Mouse (Mus musculus): ENCODE measurements around the gene Fcrla. TPM values are rescaled to one million over a fixed set of nuclear protein-coding genes. Genes with fewer than 3 reads are reported as not detected.
"Not testable (repeated sequence)": the region's sequence is repeated elsewhere in the genome, so short reads cannot be mapped to it uniquely, and the experiment has no call there.

Fcrla gene
- polyA plus RNA-seq (2014; fragmentation: Nextera tagmentation; extraction: Ambion mirVana): 0.15 TPM in 2 replicates

GRCm38 (mm10) chr1:170927378-170927777 is at the start of gene Fcrla:
Gene Fcrla (minus strand): TSS chr1:170927583.
- no peak within 1 kb of the TSS for H3K4me2 ChIP-seq (ENCODE audit: low read length)
- no peak within 1 kb of the TSS for H3K27ac ChIP-seq (replicated peaks in 1 of 2; ENCODE audit: control insufficient read depth in 1 of 2, insufficient read depth in 1 of 2, low read depth in 2 of 2, low read length in 2 of 2)
- H3K9me3 ChIP-seq (ENCODE audit: control insufficient read depth, low read length): no peaks in the 10 kb centered on the region
- H3K9ac ChIP-seq (ENCODE audit: low read length): no peak within 1 kb of the TSS
- H3K27me3 ChIP-seq (ENCODE audit: control insufficient read depth, insufficient read depth, low read length): no peaks in the 10 kb centered on the region
- H3K4me1 ChIP-seq (ENCODE audit: control insufficient read depth in 2 of 2, insufficient read depth in 2 of 2, low read length in 2 of 2): no peaks in the 10 kb centered on the region
- 77% methylated on average over 3 of the region's 3 CpGs for WGBS
- H3K36me3 ChIP-seq (ENCODE audit: control insufficient read depth, insufficient read depth, low read length): no peaks in the 10 kb centered on the region
- no peak for ATAC-seq (ENCODE audit: insufficient number of reproducible peaks, insufficient read depth, low FRiP score, low read depth)
- H3K4me3 ChIP-seq (ENCODE audit: control insufficient read depth in 1 of 2, insufficient read depth in 1 of 2, low read depth in 1 of 2, low read length in 2 of 2): no peak within 1 kb of the TSS

- Histone ChIP-seq H3K27ac (replicated peaks in 1 of 2; ENCODE audit: control insufficient read depth in 1 of 2, insufficient read depth in 1 of 2, low read depth in 2 of 2, low read length in 2 of 2) (no peak within 1 kb of the TSS), H3K9ac (ENCODE audit: low read length) (no peak within 1 kb of the TSS), H3K27me3 (ENCODE audit: control insufficient read depth, insufficient read depth, low read length) (no peaks in the 10 kb centered on the region), H3K9me3 (ENCODE audit: control insufficient read depth, low read length) (no peaks in the 10 kb centered on the region), H3K36me3 (ENCODE audit: control insufficient read depth, insufficient read depth, low read length) (no peaks in the 10 kb centered on the region), H3K4me1 (ENCODE audit: control insufficient read depth in 2 of 2, insufficient read depth in 2 of 2, low read length in 2 of 2) (no peaks in the 10 kb centered on the region), H3K4me3 (ENCODE audit: control insufficient read depth in 1 of 2, insufficient read depth in 1 of 2, low read depth in 1 of 2, low read length in 2 of 2) (no peak within 1 kb of the TSS), H3K4me2 (ENCODE audit: low read length) (no peak within 1 kb of the TSS)
- WGBS: 81% methylated on average over 5 of the region's 5 CpGs
- no peak for ATAC-seq (ENCODE audit: insufficient number of reproducible peaks, insufficient read depth, low FRiP score, low read depth)
Measured at GRCm38 (mm10) chr1:170976447-170976846, 49.1 kb upstream of the Fcrla start, which contains the start of gene Fcgr2b. Gene Fcgr2b (minus strand): TSS chr1:170976547.

- Histone ChIP-seq H3K27me3 (ENCODE audit: control insufficient read depth, insufficient read depth, low read length) (no peaks in the 10 kb centered on the region), H3K4me2 (ENCODE audit: low read length) (no peak overlapping the region), H3K9ac (ENCODE audit: low read length) (no peak overlapping the region), H3K4me3 (ENCODE audit: control insufficient read depth in 1 of 2, insufficient read depth in 1 of 2, low read depth in 1 of 2, low read length in 2 of 2) (no peak overlapping the region), H3K4me1 (ENCODE audit: control insufficient read depth in 2 of 2, insufficient read depth in 2 of 2, low read length in 2 of 2) (no peaks in the 10 kb centered on the region), H3K27ac (replicated peaks in 1 of 2; ENCODE audit: control insufficient read depth in 1 of 2, insufficient read depth in 1 of 2, low read depth in 2 of 2, low read length in 2 of 2) (no peak overlapping the region), H3K9me3 (ENCODE audit: control insufficient read depth, low read length) (no peaks in the 10 kb centered on the region), H3K36me3 (ENCODE audit: control insufficient read depth, insufficient read depth, low read length) (no peaks in the 10 kb centered on the region)
- ATAC-seq (ENCODE audit: insufficient number of reproducible peaks, insufficient read depth, low FRiP score, low read depth): no peak
- WGBS: 62% methylated on average over 7 of the region's 7 CpGs
Measured at GRCm38 (mm10) chr1:170975751-170976161, 48.4 kb upstream of the Fcrla start.

GRCm38 (mm10) chr1:170975350-170975749 is 48.0 kb upstream of the Fcrla start:
- H3K27ac ChIP-seq (replicated peaks in 1 of 2; ENCODE audit: control insufficient read depth in 1 of 2, insufficient read depth in 1 of 2, low read depth in 2 of 2, low read length in 2 of 2); H3K9me3 ChIP-seq (ENCODE audit: control insufficient read depth, low read length); H3K27me3 ChIP-seq (ENCODE audit: control insufficient read depth, insufficient read depth, low read length); H3K9ac ChIP-seq (ENCODE audit: low read length); ATAC-seq (ENCODE audit: insufficient number of reproducible peaks, insufficient read depth, low FRiP score, low read depth); H3K36me3 ChIP-seq (ENCODE audit: control insufficient read depth, insufficient read depth, low read length); H3K4me2 ChIP-seq (ENCODE audit: low read length); H3K4me3 ChIP-seq (ENCODE audit: control insufficient read depth in 1 of 2, insufficient read depth in 1 of 2, low read depth in 1 of 2, low read length in 2 of 2); H3K4me1 ChIP-seq (ENCODE audit: control insufficient read depth in 2 of 2, insufficient read depth in 2 of 2, low read length in 2 of 2): not testable (repeated sequence)
- WGBS: 63% methylated on average over 2 of the region's 2 CpGs

- Histone ChIP-seq H3K9me3 (ENCODE audit: control insufficient read depth, low read length) (no peaks in the 10 kb centered on the region), H3K36me3 (ENCODE audit: control insufficient read depth, insufficient read depth, low read length) (no peaks in the 10 kb centered on the region), H3K27ac (replicated peaks in 1 of 2; ENCODE audit: control insufficient read depth in 1 of 2, insufficient read depth in 1 of 2, low read depth in 2 of 2, low read length in 2 of 2) (no peak overlapping the region), H3K4me3 (ENCODE audit: control insufficient read depth in 1 of 2, insufficient read depth in 1 of 2, low read depth in 1 of 2, low read length in 2 of 2) (no peak overlapping the region), H3K4me2 (ENCODE audit: low read length) (no peak overlapping the region), H3K9ac (ENCODE audit: low read length) (no peak overlapping the region), H3K4me1 (ENCODE audit: control insufficient read depth in 2 of 2, insufficient read depth in 2 of 2, low read length in 2 of 2) (no peaks in the 10 kb centered on the region), H3K27me3 (ENCODE audit: control insufficient read depth, insufficient read depth, low read length) (no peaks in the 10 kb centered on the region)
- no peak for ATAC-seq (ENCODE audit: insufficient number of reproducible peaks, insufficient read depth, low FRiP score, low read depth)
- WGBS: 95% methylated on average over 2 of the region's 2 CpGs
Measured at GRCm38 (mm10) chr1:170974736-170975135, 47.4 kb upstream of the Fcrla start.

GRCm38 (mm10) chr1:170974171-170974570 is 46.8 kb upstream of the Fcrla start:
- no peak overlapping the region for H3K4me3 ChIP-seq (ENCODE audit: control insufficient read depth in 1 of 2, insufficient read depth in 1 of 2, low read depth in 1 of 2, low read length in 2 of 2)
- no peaks in the 10 kb centered on the region for H3K36me3 ChIP-seq (ENCODE audit: control insufficient read depth, insufficient read depth, low read length)
- H3K9ac ChIP-seq (ENCODE audit: low read length): no peak overlapping the region
- no peaks in the 10 kb centered on the region for H3K9me3 ChIP-seq (ENCODE audit: control insufficient read depth, low read length)
- 74% methylated on average over 8 of the region's 8 CpGs for WGBS
- no peaks in the 10 kb centered on the region for H3K27me3 ChIP-seq (ENCODE audit: control insufficient read depth, insufficient read depth, low read length)
- no peak for ATAC-seq (ENCODE audit: insufficient number of reproducible peaks, insufficient read depth, low FRiP score, low read depth)
- H3K4me2 ChIP-seq (ENCODE audit: low read length): no peak overlapping the region
- H3K4me1 ChIP-seq (ENCODE audit: control insufficient read depth in 2 of 2, insufficient read depth in 2 of 2, low read length in 2 of 2): no peaks in the 10 kb centered on the region
- no peak overlapping the region for H3K27ac ChIP-seq (replicated peaks in 1 of 2; ENCODE audit: control insufficient read depth in 1 of 2, insufficient read depth in 1 of 2, low read depth in 2 of 2, low read length in 2 of 2)

- Histone ChIP-seq H3K4me2 (ENCODE audit: low read length) (no peak overlapping the region), H3K36me3 (ENCODE audit: control insufficient read depth, insufficient read depth, low read length) (no peaks in the 10 kb centered on the region), H3K27ac (replicated peaks in 1 of 2; ENCODE audit: control insufficient read depth in 1 of 2, insufficient read depth in 1 of 2, low read depth in 2 of 2, low read length in 2 of 2) (no peak overlapping the region), H3K9me3 (ENCODE audit: control insufficient read depth, low read length) (no peaks in the 10 kb centered on the region), H3K4me1 (ENCODE audit: control insufficient read depth in 2 of 2, insufficient read depth in 2 of 2, low read length in 2 of 2) (no peaks in the 10 kb centered on the region), H3K9ac (ENCODE audit: low read length) (no peak overlapping the region), H3K4me3 (ENCODE audit: control insufficient read depth in 1 of 2, insufficient read depth in 1 of 2, low read depth in 1 of 2, low read length in 2 of 2) (no peak overlapping the region), H3K27me3 (ENCODE audit: control insufficient read depth, insufficient read depth, low read length) (no peaks in the 10 kb centered on the region)
- 70% methylated on average over 4 of the region's 4 CpGs for WGBS
- no peak for ATAC-seq (ENCODE audit: insufficient number of reproducible peaks, insufficient read depth, low FRiP score, low read depth)
Measured at GRCm38 (mm10) chr1:170972936-170973335, 45.6 kb upstream of the Fcrla start.

GRCm38 (mm10) chr1:170972494-170972893 is 45.1 kb upstream of the Fcrla start:
- 76% methylated on average over 6 of the region's 6 CpGs for WGBS
- Histone ChIP-seq H3K4me3 (ENCODE audit: control insufficient read depth in 1 of 2, insufficient read depth in 1 of 2, low read depth in 1 of 2, low read length in 2 of 2) (no peak overlapping the region), H3K4me1 (ENCODE audit: control insufficient read depth in 2 of 2, insufficient read depth in 2 of 2, low read length in 2 of 2) (no peaks in the 10 kb centered on the region), H3K9ac (ENCODE audit: low read length) (no peak overlapping the region), H3K36me3 (ENCODE audit: control insufficient read depth, insufficient read depth, low read length) (no peaks in the 10 kb centered on the region), H3K27me3 (ENCODE audit: control insufficient read depth, insufficient read depth, low read length) (no peaks in the 10 kb centered on the region), H3K27ac (replicated peaks in 1 of 2; ENCODE audit: control insufficient read depth in 1 of 2, insufficient read depth in 1 of 2, low read depth in 2 of 2, low read length in 2 of 2) (no peak overlapping the region), H3K4me2 (ENCODE audit: low read length) (no peak overlapping the region), H3K9me3 (ENCODE audit: control insufficient read depth, low read length) (no peaks in the 10 kb centered on the region)
- ATAC-seq (ENCODE audit: insufficient number of reproducible peaks, insufficient read depth, low FRiP score, low read depth): no peak
